Mouse (Mus musculus): ENCODE results near the gene Tbx15. TPM values are rescaled to one million over a fixed set of nuclear protein-coding genes. Genes with fewer than 3 reads are reported as not detected.
A peak's percentile ranks its signal among the peaks of the same experiment; 100 is the strongest.

The Tbx15 gene
- polyA plus RNA-seq (2015; fragmentation: Nextera tagmentation; extraction: Ambion mirVana): 0.04 TPM in 1 of 2 replicates, not detected in the other

DNA sequence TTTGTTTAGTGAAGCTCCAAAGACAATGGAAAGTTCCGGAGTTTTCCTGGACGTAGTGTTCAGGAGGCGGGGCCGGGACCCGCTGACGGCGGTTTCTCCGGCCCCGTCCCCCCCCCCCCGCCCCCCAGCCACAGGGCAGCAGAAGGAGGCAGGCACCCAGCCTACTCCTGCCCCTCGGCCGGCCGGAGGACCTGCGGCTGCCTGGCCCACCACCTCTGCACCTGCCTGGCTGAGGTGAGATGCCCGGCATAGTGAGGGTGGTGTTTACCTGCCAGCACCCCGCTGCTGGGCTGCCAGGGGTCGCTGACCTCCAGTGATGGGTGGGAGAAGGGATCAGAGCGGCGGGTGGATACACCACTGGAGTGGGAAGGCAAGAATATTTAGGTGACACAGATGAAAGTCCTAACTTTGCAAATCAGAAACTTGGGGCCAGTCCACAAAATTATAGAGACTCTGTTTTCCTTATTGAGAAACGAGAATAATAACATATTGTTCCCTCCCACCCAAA, at the start of gene Tbx15:
Gene Tbx15, plus strand, starts transcription at position 169 of the 508 bp plus-strand sequence.
- Histone ChIP-seq H3K9me3 (ENCODE audit: control insufficient read depth) (no peaks in the 10 kb centered on the region), H3K4me3 (ENCODE audit: low read depth, low read length) (peak within 1 kb of the TSS; percentile 23), H3K36me3 (ENCODE audit: control insufficient read depth, insufficient read depth) (no peaks in the 10 kb centered on the region), H3K27ac (ENCODE audit: low read depth, low read length) (no peak within 1 kb of the TSS), H3K4me2 (replicated peaks; ENCODE audit: low read depth) (peak within 1 kb of the TSS; percentile 30; the same call in 1 of the 2 replicates), H3K9ac (ENCODE audit: low read depth, low read length) (no peak within 1 kb of the TSS), H3K4me1 (replicated peaks; ENCODE audit: control insufficient read depth, insufficient read depth, low read length) (no peaks in the 10 kb centered on the region), H3K27me3 (replicated peaks; ENCODE audit: control insufficient read depth, insufficient read depth, low read length) (peaks cover 97% of the 10 kb centered on the region)
- 1% methylated on average over 19 of the region's 20 CpGs for WGBS
- no peak for TF ChIP-seq CTCF (IDR thresholded peaks at IDR 0.05; ENCODE audit: low read depth)
- ATAC-seq: no peak

DNA sequence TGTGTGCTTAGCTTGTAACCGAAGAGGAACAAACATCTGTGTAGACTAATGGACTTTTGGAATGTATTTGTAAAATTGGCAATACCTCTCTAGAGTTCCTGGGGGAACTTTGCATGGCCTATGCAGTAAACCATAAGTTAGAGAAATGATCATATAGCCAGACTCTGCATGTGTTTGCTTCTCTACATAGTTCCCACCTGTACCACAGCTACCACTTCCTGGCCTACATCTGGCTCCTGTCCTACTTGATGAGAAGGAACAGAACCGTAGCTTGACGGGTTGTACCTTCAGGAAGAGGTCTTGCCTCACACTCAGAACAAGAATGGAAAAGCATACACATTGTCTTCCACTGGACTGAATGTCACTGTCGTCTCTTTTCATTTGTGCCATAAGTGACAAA, 46.6 kb upstream of the Tbx15 start:
- Histone ChIP-seq H3K4me2 (replicated peaks; ENCODE audit: low read depth) (no peak overlapping the region), H3K4me3 (ENCODE audit: low read depth, low read length) (no peak overlapping the region), H3K27me3 (replicated peaks; ENCODE audit: control insufficient read depth, insufficient read depth, low read length) (no peaks in the 10 kb centered on the region), H3K4me1 (replicated peaks; ENCODE audit: control insufficient read depth, insufficient read depth, low read length) (no peaks in the 10 kb centered on the region), H3K9ac (ENCODE audit: low read depth, low read length) (no peak overlapping the region), H3K9me3 (ENCODE audit: control insufficient read depth) (no peaks in the 10 kb centered on the region), H3K36me3 (ENCODE audit: control insufficient read depth, insufficient read depth) (no peaks in the 10 kb centered on the region; the same call in 1 of the 2 replicates), H3K27ac (ENCODE audit: low read depth, low read length) (no peak overlapping the region)
- ATAC-seq: no peak
- WGBS: 74% methylated on average over 4 of the region's 4 CpGs
- TF ChIP-seq CTCF (IDR thresholded peaks at IDR 0.05; ENCODE audit: low read depth): no peak

DNA sequence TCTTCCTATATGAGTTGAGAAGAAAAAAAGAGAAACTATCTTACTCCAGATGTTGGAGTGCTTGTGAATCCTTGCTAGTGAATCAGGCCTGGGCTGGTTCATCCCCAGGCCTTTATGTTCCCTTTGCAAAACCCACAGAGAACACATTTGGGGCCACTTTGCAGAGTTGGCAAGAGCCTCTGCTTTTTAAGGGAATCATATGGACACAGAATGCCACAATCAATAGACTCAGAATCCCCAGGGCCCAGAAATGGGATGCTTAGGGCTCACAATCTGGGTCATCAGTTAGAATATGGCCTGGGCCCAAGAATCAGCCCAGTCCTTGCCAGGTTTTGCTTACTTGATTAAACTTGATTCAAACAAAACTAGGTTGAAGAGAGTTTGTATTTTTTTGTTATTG, 36.9 kb upstream of the Tbx15 start:
- Histone ChIP-seq H3K4me1 (replicated peaks; ENCODE audit: control insufficient read depth, insufficient read depth, low read length) (no peaks in the 10 kb centered on the region), H3K27ac (ENCODE audit: low read depth, low read length) (no peak overlapping the region), H3K9ac (ENCODE audit: low read depth, low read length) (no peak overlapping the region), H3K9me3 (ENCODE audit: control insufficient read depth) (no peaks in the 10 kb centered on the region), H3K27me3 (replicated peaks; ENCODE audit: control insufficient read depth, insufficient read depth, low read length) (no peaks in the 10 kb centered on the region), H3K4me2 (replicated peaks; ENCODE audit: low read depth) (no peak overlapping the region), H3K4me3 (ENCODE audit: low read depth, low read length) (no peak overlapping the region), H3K36me3 (ENCODE audit: control insufficient read depth, insufficient read depth) (no peaks in the 10 kb centered on the region; the same call in 1 of the 2 replicates)
- no peak for TF ChIP-seq CTCF (IDR thresholded peaks at IDR 0.05; ENCODE audit: low read depth)
- ATAC-seq: no peak

DNA sequence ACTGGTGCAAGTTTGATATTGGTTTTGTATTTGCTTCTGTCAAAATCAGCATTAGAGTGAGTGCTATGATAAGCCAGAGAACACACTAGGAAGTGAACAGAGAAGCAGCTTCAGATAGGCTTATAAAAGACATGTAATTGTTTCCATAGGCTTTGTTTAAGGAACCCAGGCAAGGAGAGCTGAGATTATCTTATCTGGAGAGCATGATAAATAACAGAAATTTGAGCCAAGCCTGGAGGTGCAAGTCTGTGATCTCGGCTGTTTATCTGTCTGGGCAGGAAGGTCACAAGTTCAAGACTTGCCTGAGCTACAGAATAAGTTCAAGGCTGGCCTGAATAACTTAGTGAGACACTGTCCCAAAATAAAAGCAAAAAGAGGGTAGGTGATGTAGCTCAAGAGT, 31.8 kb upstream of the Tbx15 start:
- no peaks in the 10 kb centered on the region for H3K9me3 ChIP-seq (ENCODE audit: control insufficient read depth)
- no peaks in the 10 kb centered on the region for H3K27me3 ChIP-seq (replicated peaks; ENCODE audit: control insufficient read depth, insufficient read depth, low read length)
- TF ChIP-seq CTCF (IDR thresholded peaks at IDR 0.05; ENCODE audit: low read depth): no peak
- H3K4me3 ChIP-seq (ENCODE audit: low read depth, low read length): no peak overlapping the region
- no peak overlapping the region for H3K4me2 ChIP-seq (replicated peaks; ENCODE audit: low read depth)
- no peaks in the 10 kb centered on the region for H3K4me1 ChIP-seq (replicated peaks; ENCODE audit: control insufficient read depth, insufficient read depth, low read length)
- no peaks in the 10 kb centered on the region; the same call in 1 of the 2 replicates for H3K36me3 ChIP-seq (ENCODE audit: control insufficient read depth, insufficient read depth)
- H3K9ac ChIP-seq (ENCODE audit: low read depth, low read length): no peak overlapping the region
- WGBS: 21% methylated on average over 1 of the region's 1 CpGs
- H3K27ac ChIP-seq (ENCODE audit: low read depth, low read length): no peak overlapping the region
- ATAC-seq: no peak

DNA sequence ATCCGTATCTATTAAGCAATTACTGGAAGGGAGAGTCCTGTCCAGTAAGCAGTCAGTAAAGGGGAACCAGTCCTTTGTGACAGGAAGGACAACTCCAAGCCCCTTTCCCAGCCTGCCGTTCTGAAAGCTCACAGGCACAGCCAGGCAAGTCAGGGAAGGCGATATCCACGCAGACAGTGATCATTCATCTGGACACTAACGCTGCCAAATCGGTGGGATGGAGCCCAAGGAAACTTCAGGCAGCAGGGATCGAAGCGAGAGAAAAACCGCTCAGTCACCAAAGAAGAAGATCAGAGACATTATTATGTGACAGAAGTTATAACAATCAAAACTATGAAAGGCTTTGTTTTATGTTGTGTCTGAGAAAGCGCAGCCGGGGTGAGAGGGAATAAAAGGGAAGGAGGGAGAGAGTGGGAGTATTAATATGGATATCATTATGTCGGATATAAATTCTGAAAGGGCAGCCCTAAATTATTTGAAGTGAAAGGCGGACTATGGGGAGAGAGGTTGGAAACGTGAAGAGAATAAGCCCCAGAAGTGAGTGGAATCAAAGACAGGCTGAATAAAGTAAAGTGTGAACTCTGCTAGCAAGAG, 29.0 kb upstream of the Tbx15 start:
- no peak overlapping the region for H3K4me2 ChIP-seq (replicated peaks; ENCODE audit: low read depth)
- WGBS: 63% methylated on average over 14 of the region's 14 CpGs
- TF ChIP-seq CTCF (IDR thresholded peaks at IDR 0.05; ENCODE audit: low read depth): no peak
- no peak overlapping the region for H3K27ac ChIP-seq (ENCODE audit: low read depth, low read length)
- H3K36me3 ChIP-seq (ENCODE audit: control insufficient read depth, insufficient read depth): peaks cover 6% of the 10 kb centered on the region
- no peaks in the 10 kb centered on the region for H3K4me1 ChIP-seq (replicated peaks; ENCODE audit: control insufficient read depth, insufficient read depth, low read length)
- no peaks in the 10 kb centered on the region for H3K9me3 ChIP-seq (ENCODE audit: control insufficient read depth)
- no peak overlapping the region for H3K4me3 ChIP-seq (ENCODE audit: low read depth, low read length)
- H3K9ac ChIP-seq (ENCODE audit: low read depth, low read length): no peak overlapping the region
- no peak for ATAC-seq
- no peaks in the 10 kb centered on the region for H3K27me3 ChIP-seq (replicated peaks; ENCODE audit: control insufficient read depth, insufficient read depth, low read length)

DNA sequence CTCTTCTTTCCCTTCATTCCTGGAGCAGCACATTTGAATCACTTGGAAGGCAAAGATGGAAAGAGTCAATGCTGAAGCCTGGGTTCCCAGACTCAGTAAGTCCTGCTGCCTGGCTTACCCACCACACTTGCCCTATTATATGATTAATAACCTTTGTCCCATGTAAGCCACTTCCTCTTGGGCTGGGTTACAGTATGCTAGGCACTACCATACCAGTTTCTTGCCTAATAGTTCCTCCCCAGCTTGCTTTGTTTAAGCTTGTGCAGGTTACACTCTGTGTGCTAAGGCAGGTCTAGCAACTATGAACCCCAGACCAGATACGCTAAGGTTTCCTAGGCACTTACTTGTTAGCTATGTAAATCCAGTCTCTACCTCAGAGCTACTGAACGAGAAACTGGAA, 12.4 kb upstream of the Tbx15 start:
- H3K27me3 ChIP-seq (replicated peaks; ENCODE audit: control insufficient read depth, insufficient read depth, low read length): no peaks in the 10 kb centered on the region
- no peak for TF ChIP-seq CTCF (IDR thresholded peaks at IDR 0.05; ENCODE audit: low read depth)
- WGBS: 60% methylated on average over 2 of the region's 2 CpGs
- H3K4me3 ChIP-seq (ENCODE audit: low read depth, low read length): no peak overlapping the region
- no peak overlapping the region for H3K4me2 ChIP-seq (replicated peaks; ENCODE audit: low read depth)
- peak; percentile 74 for ATAC-seq
- no peak overlapping the region for H3K27ac ChIP-seq (ENCODE audit: low read depth, low read length)
- H3K36me3 ChIP-seq (ENCODE audit: control insufficient read depth, insufficient read depth): no peaks in the 10 kb centered on the region
- H3K9ac ChIP-seq (ENCODE audit: low read depth, low read length): no peak overlapping the region
- no peaks in the 10 kb centered on the region for H3K9me3 ChIP-seq (ENCODE audit: control insufficient read depth)
- H3K4me1 ChIP-seq (replicated peaks; ENCODE audit: control insufficient read depth, insufficient read depth, low read length): no peaks in the 10 kb centered on the region
